Mouse (Mus musculus): ENCODE measurements around the gene Fam57a. TPM values are rescaled to one million over a fixed set of nuclear protein-coding genes. Genes with fewer than 3 reads are reported as not detected.
A peak's percentile ranks its signal among the peaks of the same experiment; 100 is the strongest.
"Not testable (repeated sequence)": the region's sequence is repeated elsewhere in the genome, so short reads cannot be mapped to it uniquely, and the experiment has no call there.

The Fam57a gene
- total RNA-seq, 2 experiments from 2014 or later, result 16.6 to 18.5 TPM

DNA sequence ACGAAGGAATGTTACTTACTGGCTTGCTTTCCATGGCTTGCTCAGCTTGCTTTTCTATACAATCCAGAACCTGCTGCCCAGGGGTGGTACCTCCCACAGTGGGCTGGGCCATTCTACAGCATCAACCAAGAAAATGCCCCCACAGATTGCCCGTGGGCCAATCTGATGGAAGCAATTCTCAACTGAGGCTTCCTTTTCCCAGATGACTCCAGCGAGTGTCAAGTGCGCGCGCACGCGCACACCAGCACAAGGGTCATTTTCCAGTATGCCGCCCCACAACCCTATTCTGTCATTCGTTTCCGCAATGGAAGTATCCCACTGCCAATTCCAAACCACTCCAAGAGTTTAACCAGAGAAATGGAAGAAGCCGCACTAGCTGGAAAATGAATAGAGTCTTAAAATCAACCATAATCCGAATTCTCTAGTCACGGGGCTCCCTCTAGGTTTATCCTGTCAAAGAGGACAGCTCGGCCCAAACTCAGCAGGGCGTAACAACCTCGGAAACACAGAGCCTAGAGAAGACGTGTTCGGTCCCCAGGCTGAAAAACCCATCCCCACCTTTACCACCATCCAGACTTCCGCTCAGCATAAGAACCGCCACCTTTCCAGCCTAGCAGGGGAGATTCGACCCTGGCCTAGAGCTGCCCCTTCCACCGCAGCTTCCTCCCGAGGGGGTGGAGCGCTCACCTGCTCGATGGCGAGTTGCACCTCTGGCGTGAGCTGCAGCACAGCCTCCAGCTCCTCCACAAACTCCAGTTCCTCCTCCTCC, 561 bp upstream of the Fam57a start:
- peak; percentile 50 to 55 for DNase-seq (ENCODE audit: low spot score in 2 of 2)

DNA sequence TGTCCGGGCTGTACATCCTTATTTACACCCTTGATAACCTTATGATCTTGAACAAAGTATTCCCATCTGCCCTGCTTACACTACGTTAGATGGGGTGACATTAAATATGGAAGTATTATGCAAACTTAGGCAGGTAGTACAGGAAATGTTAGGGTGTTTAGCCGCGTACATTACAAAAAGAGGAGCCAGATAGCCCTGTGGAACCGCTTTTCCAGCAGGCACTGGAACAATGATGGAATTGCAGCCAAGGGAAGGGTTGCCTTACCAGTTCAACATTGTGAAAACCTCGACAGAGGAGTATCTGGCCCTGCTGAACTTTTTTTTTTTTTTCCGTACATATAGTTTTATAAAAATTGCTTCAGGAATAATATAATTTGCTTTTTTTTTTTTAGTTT, 672 bp downstream of the Fam57a start:
- DNase-seq (ENCODE audit: low spot score in 2 of 2), result no peak

DNA sequence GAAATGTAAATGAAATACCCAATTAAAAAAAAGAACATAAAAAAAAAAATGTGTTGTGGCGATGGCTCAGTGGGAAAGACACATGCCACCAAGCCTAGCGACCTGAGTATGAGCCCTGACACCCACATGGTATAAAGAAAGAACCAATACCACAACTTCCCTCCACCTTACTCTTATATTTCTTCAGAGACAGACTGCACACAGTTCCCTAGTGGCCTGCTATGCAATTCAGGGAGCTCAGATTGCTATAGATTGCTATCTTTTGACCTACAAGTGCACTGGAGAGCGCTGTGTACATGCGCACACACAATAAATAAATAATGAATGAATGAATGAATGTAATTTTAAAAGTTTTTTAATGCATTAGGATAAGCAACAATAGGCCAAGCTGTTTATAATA, 4.3 kb downstream of the Fam57a start:
- DNase-seq (ENCODE audit: low spot score in 2 of 2), result no peak

- no peak for DNase-seq (ENCODE audit: low spot score in 2 of 2)
Measured at GRCm38 (mm10) chr11:76186908-76187307, 7.4 kb downstream of the Fam57a start.

- DNase-seq (ENCODE audit: low spot score in 2 of 2), result no peak
Measured at GRCm38 (mm10) chr11:76196275-76196976, 17.0 kb downstream of the Fam57a start.

DNA sequence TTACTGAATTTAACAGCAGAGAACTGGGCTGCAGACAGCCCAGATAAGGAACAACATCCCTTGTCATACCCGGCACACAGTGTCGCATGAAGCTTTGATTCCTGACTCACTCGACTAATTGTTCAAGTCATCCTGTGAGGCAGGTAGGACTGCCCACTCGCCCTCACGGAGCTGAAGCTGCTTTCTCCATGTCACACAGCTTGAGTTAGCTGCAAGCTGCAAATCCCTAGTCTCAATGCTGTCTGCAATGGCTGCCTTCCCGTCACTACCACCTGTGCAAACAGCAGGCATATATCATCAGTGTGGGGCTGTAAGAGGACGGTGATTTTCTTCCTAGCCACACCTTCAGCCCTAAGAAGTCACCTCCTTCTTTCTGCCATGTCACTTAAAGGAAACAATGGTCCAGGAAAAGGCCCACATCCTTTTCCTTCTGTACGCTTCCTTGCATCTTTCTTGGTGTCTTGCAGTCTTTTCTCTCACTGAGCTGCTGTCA, 17.6 kb downstream of the Fam57a start:
- no peak for DNase-seq (ENCODE audit: low spot score in 2 of 2)

DNA sequence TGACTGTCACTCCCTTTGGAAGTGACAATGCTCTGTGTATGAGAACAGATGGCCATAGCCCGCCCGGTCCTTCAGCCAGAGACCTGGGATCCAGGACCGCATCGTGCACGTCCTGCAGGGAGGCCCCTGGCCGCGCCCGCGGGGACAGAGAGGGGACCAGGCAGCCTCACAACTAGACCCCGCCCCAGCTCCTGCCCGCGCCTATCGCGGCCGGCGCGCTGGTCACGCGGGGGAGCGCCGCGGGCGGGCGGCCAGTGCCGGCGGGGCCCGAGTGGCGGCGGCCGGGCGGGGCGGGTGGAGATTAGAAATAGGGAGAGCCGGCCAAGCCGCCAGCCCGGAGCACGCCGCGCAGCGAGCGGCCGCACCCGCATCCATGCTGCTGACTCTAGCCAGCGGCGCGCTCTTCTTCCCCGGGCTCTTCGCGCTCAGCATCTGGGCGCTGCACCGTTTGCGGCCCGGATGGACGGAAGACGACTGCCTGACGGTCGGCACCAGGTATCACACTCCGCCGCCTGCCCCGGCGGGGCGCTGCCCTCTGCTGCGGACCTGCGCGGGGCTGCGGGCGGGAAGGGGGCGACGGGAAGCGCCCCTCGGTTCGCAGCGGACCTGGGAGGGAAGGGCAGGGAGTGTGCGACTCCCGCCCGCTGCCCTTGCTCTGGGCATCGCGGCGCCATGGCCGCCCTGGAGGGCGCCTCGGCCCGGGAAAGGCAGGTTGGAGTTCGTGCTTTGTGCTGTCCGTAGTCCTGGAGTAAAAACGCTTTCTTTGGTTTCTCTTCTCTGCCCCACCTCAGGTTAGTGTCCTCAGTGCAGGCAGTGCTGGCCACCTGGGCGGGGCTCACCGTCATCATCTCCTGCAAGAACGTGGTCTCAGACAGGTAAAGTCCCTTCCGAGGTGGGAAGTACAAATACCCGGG, 22.5 kb downstream of the Fam57a start:
- peak; percentile 80 to 87 for DNase-seq (ENCODE audit: low spot score in 2 of 2)

DNA sequence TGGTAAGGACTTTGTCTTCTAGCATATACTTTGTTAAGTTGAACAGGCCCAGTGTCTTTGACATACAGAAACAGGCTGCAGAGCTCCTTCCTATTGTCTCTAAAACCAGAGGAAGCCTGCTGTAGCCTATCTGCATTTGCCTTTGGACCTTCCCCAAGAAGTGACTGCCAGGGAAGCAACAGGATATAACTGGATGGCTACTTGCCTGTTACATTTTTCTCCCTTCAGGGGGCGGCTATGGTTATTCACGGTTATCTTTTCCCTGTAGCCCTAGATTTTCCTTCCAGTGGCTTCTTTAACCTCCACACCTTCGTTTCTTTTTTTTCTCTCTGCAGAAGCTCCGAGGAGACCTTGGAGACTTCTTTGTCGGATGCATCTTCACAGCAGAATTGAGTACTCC, 27.3 kb downstream of the Fam57a start:
- no peak for DNase-seq (ENCODE audit: low spot score in 2 of 2)

GRCm38 (mm10) chr11:76210228-76210985, 30.9 kb downstream of the Fam57a start:
- no peak for DNase-seq (ENCODE audit: low spot score in 2 of 2)

DNA sequence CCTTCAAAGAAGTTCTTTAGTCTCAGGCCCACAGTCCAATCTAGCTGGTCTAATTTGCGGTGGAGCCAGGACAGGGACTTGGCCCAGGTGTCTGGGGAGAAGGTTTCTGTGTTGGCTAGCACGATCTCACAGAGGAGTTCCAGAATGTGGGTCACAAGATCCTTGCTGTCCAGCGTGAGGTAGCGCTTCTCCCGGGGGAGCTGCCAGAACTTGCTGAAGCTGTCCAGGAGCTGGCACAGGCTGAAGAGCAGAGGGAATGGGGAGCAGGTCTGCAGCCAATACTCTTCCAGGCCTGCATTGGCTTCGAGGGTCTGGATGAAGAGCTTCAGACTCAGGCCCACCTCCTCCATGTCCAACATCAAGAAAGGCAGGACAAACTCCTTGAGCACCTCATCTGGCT, 32.1 kb downstream of the Fam57a start:
- not testable (repeated sequence) for DNase-seq (ENCODE audit: low spot score in 2 of 2)

GRCm38 (mm10) chr11:76213841-76214240, 34.4 kb downstream of the Fam57a start:
- DNase-seq (ENCODE audit: low spot score in 2 of 2), result no peak

DNA sequence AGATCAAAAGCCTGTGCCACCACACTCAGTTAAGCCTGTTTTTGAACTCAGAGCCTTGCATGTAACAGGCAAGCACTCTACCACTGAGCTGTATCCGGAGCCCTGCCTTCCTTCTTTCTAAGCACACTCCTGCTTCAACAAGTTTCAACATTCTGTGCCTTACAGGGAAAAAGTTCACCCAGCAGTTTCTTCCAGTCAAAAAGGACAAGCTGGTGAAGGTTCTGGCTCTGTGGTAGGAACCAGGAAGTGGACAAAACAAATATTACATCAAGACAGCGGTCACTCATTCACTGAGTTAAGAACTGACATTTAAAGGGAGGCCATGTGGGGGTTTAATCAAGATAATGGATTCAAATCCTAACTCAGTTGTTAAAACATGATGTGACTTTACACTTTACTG, 35.5 kb downstream of the Fam57a start:
- no peak for DNase-seq (ENCODE audit: low spot score in 2 of 2)

- no peak for DNase-seq (ENCODE audit: low spot score in 2 of 2)
Measured at GRCm38 (mm10) chr11:76216049-76216540, 36.6 kb downstream of the Fam57a start.

GRCm38 (mm10) chr11:76216681-76217389, 37.4 kb downstream of the Fam57a start:
- DNase-seq (ENCODE audit: low spot score in 2 of 2), result no peak

- DNase-seq (ENCODE audit: low spot score in 2 of 2), result peak; percentile 96 to 97
Measured at GRCm38 (mm10) chr11:76217390-76217800, 37.9 kb downstream of the Fam57a start, which contains the start of the genes Dbil5 and Gemin4. TSS of gene Dbil5 (plus strand) at chr11:76217608. TSS of gene Gemin4 (minus strand) at chr11:76217664.

- no peak for DNase-seq (ENCODE audit: low spot score in 2 of 2)
Measured at GRCm38 (mm10) chr11:76224631-76225030, 45.2 kb downstream of the Fam57a start.

- DNase-seq (ENCODE audit: low spot score in 2 of 2), result no peak
Measured at GRCm38 (mm10) chr11:76225051-76225450, 45.6 kb downstream of the Fam57a start.

GRCm38 (mm10) chr11:76236136-76236535, 56.7 kb downstream of the Fam57a start:
- DNase-seq (ENCODE audit: low spot score in 2 of 2), result no peak

DNA sequence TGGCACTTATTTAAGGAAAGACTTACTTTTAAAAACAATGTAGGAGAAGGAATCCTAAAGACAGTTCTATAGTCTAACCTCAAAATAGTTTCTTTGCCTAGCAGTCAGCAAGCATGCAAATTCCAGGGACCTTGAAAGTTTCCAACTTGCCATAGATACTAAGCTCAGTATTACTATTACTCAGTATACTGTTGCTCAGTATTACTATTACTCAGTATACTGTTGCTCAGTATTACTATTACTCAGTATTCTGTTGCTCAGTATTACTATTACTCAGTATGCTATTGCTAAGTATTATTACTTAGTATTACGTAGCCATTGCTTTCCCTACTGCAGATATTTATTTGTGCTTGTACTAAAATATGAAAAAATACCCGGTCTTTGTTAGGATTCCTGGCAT, 60.3 kb downstream of the Fam57a start:
- no peak for DNase-seq (ENCODE audit: low spot score in 2 of 2)
